Mouse (Mus musculus) lung, postnatal 0 days (tissue): Measurements from ENCODE around the gene Rc3h1.

ENCODE experiments used
- CTCF ChIP-seq: IDR thresholded peaks from 2 replicates; pipeline ENCODE4 v1.5.1; 2016; ENCODE audit warnings: antibody characterized with exemption, mild to moderate bottlenecking
- EP300 ChIP-seq: IDR thresholded peaks from 2 replicates; pipeline ENCODE4 v1.6.1; 2016; ENCODE audit warnings: antibody characterized with exemption, mild to moderate bottlenecking, control low read depth

DNA sequence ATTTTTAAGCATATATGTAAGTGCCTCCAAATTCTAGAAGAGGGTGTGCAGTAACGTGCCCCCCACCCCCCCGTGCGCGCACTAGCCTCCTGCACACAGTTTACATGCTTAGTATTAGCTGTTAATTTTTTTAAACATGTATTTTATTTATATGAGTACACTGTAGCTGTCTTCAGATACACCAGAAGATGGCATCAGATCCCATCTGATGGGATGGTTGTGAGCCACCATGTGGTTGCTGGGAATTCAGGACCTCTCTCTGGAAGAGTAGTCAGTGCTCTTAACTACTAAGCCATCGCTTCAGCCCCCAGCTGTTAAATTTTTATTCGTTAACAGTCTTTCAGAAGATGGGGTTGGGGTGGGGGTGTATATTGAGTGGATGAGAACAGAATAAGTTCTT lies 29.3 kb downstream of the Rc3h1 start:
- TF ChIP-seq EP300: no peak
- TF ChIP-seq CTCF: peak; percentile 47
